Mouse (Mus musculus) liver, embryonic 14.5 days (tissue): ENCODE measurements at regions not wholly inside any gene's neighbourhood (a gene's known extent, or its start where the extent isn't known, plus 50 kb on each side); places are given as distances from the start of the nearest gene placed in this dataset.

Source experiments
- CTCF ChIP-seq: IDR thresholded peaks from 2 replicates; pipeline ENCODE4 v1.5.1; 2016; ENCODE audit warnings: antibody characterized with exemption, low read depth, control low read depth
- EP300 ChIP-seq: IDR thresholded peaks from 2 replicates; pipeline ENCODE4 v1.6.1; 2016; ENCODE audit warnings: antibody characterized with exemption, low read depth

- TF ChIP-seq CTCF, result no peak
- TF ChIP-seq EP300, result no peak
Measured at GRCm38 (mm10) chr4:62775005-62775609, 190.3 kb upstream of the Zfp618 start.
